Mouse (Mus musculus): ENCODE measurements around the gene Commd8.
"Not testable (repeated sequence)": the region's sequence is repeated elsewhere in the genome, so short reads cannot be mapped to it uniquely, and the experiment has no call there.

Gene Commd8

GRCm38 (mm10) chr5:72168285-72168621 lies 264 bp upstream of the Commd8 start:
- DNase-seq (ENCODE audit: low read depth, low spot score): no peak

- DNase-seq (ENCODE audit: low read depth, low spot score): no peak
These were observed 3.6 kb downstream of the Commd8 start for GRCm38 (mm10) chr5:72164386-72164785.

GRCm38 (mm10) chr5:72162855-72163254 lies 5.1 kb downstream of the Commd8 start:
- no peak for DNase-seq (ENCODE audit: low read depth, low spot score)

DNA sequence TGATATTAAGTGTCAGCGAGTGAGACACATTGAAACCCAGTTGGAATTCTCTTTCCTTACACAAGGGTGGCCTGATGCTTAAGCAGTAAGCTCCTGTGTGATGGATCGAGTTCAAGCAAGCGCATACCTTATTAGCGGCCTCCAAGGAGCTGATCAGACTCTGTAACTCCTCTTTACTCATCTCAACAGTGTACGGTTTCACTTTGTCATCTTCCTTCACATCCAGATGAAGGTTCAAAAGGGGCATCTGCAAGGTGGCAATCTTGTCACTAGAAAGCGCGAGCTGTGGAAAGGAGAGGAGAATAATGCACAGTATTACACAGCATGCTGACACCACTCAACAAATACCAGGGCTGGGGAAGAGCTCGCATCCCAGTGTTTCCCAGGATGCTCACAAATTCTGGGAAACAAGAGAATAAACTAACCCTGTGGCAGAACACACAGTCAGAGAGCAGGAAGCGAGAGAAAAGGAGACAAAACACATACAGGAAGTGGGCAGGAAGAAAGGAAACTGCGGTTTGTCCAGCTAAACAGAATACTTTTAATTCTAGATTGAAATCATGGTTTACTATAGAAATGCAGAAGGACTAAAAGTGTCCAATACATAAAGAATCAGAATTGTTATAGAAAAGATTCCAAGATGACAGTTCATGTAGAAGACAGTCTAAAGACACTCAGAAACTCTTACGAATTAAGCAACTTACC lies 7.1 kb downstream of the Commd8 start:
- no peak for DNase-seq (ENCODE audit: low read depth, low spot score)

GRCm38 (mm10) chr5:72159537-72159936 lies 8.5 kb downstream of the Commd8 start:
- DNase-seq (ENCODE audit: low read depth, low spot score): no peak

GRCm38 (mm10) chr5:72158667-72159066 lies 9.3 kb downstream of the Commd8 start:
- DNase-seq (ENCODE audit: low read depth, low spot score): peak; percentile 71

DNA sequence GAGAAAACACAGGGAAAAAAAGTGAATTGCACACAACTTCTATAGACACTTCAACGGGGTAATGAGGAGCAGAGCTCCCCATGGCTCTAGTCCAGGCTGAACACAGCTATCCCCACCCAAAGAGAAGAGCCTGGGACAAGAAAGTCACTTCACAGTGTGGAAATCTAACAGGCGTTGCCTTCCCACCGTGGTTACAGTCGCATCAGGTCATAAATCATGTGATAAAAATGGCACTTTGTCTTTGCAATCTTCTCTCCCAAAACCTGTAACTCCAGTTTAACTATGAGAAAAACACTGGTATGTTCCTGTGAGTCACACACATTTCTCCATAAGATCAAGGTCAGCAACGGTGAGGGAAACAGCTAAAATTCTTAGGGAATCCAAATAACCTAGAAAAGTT lies 11.4 kb downstream of the Commd8 start:
- no peak for DNase-seq (ENCODE audit: low read depth, low spot score)

DNA sequence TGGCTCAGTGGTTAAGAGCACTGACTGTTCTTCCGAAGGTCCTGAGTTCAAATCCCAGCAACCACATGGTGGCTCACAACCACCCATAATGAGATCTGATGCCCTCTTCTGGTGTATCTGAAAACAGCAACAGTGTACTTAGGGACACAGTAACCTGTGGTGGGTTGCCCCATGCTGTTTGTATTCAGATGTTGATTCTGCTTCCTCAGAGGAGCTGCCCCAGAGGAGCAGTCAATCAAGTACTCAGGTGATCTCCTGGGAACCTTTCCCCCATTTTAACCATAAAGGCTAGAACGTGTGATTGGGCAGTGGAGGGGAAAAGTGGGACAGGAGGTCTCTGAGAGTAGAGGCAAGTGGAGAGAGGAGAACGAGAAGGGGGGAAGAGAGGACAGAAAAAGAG lies 12.3 kb downstream of the Commd8 start:
- not testable (repeated sequence) for DNase-seq (ENCODE audit: low read depth, low spot score)

DNA sequence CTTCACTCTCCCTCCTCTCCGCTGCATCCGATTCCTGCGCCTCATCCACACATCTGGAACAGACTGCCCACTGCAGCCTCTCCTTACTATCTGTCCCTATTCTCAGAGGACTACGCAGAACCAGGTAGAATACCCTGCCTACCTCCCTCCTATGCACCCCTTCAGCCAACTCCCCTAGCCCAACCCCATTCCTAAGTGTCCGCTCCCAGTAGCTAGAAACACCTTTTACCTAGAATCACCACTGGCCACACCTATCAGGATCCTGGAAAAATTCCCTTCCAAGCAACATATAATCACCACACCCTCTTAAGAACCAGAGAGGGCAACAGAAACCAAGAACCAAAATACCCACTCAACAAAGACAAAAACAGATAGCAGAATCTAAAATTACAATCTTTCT lies 17.1 kb downstream of the Commd8 start:
- DNase-seq (ENCODE audit: low read depth, low spot score): no peak

DNA sequence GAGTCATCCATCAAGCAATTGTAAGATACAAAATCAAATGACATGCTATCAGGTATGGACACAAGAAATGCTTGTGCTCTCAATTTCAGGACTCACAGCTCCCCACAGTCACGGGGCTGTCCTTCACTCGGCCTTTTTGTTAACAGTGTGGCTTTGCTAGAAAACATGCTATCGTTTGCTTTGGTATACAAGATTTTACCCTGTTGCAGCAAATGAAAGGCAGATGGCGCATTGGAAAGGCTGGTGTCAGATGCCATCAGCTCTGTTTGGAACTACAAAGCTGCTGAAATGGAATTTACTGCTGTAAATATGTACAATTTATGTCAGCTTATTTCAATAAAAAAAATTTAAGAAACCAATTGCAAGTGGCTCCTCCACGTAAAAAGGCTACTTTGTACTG lies 19.3 kb downstream of the Commd8 start:
- DNase-seq (ENCODE audit: low read depth, low spot score): no peak

DNA sequence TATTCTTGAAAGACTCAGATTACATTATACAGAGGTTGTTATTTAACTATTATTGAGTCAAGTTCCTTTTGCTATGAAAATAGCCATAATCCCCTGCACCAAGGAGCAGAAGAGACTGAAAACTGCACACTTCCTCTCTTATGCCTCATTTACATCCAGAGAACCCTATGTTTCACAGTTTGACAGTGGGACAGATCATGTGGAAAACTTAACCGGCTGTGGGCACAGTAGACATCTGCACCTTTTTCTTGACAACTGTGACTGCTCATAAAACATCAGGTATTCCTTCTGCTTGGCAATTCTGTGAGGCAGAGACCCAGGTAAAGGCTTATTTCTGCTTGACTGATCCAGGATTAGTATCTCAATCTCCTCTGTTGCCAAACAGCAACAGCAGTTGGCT lies 28.4 kb downstream of the Commd8 start:
- DNase-seq (ENCODE audit: low read depth, low spot score): no peak

DNA sequence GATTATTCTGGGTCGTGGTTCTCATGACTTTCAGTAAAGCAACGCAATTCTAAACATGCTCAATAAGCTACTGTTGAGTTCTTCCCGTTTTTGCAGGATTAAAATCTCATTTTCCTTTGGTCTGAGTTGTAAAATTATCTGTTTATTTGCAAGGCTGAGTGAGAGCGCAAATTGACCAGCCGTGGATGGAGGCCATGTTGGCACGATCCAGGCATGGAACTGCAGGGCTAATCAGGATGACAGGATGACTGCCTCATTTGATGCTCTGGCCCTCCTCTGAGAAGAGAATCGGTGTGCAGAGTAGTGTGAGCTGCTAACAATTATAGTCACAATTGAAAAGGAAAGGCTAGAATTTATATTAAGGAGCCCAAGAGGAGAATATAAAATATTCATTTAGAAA lies 29.7 kb downstream of the Commd8 start:
- no peak for DNase-seq (ENCODE audit: low read depth, low spot score)

- DNase-seq (ENCODE audit: low read depth, low spot score): no peak
These were observed 34.1 kb downstream of the Commd8 start for GRCm38 (mm10) chr5:72133906-72134305.

DNA sequence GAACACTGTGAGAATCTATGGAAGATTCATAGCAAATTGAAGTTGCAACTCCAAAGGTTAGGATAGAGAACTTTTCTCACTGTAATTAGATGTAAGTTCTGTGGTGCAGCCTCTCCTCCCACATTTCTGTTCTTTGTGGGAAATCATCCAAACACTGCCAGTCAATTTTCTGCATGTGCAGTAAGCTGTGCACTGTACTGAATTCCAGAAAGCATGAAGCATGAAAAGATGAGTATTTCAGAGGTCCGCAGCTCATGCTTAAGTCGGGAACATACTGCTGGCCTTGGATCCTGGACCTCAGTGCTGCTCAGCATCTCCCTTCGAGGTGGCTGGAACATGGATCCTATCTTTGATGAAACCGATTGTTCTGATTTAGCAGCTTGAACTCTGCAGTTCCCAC lies 41.3 kb downstream of the Commd8 start:
- DNase-seq (ENCODE audit: low read depth, low spot score): peak; percentile 41

DNA sequence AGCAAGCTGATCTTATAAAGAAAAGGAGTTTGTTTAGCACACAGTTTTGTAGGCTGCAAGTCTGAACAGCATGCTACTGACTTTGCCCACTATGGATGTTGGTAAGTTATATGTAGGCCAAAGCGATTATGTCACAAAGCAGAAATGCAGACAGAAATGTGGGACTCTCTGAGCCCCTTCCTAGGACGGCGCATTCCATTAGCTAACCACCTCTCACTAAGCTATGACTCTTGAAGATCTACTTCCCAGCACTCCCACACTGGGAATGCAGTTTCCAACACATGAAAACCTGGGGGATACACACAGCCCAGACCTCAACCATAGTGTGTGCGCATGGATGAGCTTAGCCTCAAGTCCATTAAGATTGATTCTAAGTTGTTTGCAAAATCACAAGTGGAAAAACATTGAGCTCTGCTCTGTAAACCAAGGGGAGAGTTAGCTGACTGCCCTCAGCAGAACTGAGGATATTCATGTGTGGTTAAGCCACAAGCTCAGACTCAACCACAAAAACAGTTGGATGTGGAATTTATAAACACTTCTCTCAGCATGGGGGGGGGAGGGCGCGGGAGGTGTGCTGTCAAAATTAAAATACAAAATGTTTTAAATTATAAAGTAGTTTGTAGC lies 45.5 kb downstream of the Commd8 start:
- DNase-seq (ENCODE audit: low read depth, low spot score): no peak

All from brain, adult 2 months (tissue).